Mouse (Mus musculus): ENCODE results near the gene Hand2. TPM values are rescaled to one million over a fixed set of nuclear protein-coding genes. Genes with fewer than 3 reads are reported as not detected.

Gene Hand2
- total and polyA plus RNA-seq, 3 experiments: not detected

DNA sequence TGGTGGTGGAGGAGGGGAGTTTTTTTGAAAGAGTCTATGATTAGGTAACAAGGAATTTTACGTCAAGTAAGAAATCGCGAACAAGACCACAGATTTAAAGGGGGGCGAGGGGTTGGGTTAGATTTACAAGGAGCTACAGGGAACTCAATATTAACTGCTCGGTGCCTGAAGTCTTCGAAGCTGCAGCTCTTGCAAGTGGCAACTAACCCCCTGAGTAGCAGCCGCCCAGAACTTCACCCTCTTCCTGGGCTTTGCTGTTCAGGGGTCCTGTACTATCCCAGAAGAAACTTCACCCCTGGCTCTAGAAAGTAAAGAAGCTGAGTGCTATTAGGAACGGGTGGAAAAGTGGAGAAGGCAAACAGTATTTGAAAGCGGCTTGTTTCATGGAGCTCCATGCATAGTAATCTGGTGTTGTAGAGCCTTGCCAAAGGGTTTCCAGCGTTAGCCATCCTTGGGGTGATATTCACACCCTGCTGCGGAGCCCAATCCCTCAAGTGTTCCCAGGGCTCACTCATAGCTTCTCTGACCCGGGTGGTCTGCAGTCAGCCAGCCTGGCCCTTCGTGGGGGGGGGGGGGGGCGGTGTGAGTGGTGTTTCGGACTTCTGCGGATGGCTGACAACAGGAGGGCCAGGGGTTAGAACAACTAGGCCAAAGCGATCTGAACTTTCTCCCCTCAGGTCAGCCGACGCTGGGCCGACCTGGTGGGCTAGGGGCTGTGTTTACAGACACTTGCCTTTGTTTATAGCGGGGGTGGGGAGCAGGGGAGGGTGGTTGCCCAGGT lies 4.5 kb downstream of the Hand2 start:
- no peak overlapping the region for H3K4me3 ChIP-seq (ENCODE audit: control insufficient read depth in 1 of 2, insufficient read depth in 1 of 2, low read depth in 2 of 2, low read length in 2 of 2)
- no peaks in the 10 kb centered on the region for H3K27me3 ChIP-seq (ENCODE audit: control insufficient read depth in 1 of 2, insufficient read depth in 2 of 2, low read length in 2 of 2)
- no peak overlapping the region for H3K27ac ChIP-seq (ENCODE audit: control insufficient read depth, low read depth, low read length)

DNA sequence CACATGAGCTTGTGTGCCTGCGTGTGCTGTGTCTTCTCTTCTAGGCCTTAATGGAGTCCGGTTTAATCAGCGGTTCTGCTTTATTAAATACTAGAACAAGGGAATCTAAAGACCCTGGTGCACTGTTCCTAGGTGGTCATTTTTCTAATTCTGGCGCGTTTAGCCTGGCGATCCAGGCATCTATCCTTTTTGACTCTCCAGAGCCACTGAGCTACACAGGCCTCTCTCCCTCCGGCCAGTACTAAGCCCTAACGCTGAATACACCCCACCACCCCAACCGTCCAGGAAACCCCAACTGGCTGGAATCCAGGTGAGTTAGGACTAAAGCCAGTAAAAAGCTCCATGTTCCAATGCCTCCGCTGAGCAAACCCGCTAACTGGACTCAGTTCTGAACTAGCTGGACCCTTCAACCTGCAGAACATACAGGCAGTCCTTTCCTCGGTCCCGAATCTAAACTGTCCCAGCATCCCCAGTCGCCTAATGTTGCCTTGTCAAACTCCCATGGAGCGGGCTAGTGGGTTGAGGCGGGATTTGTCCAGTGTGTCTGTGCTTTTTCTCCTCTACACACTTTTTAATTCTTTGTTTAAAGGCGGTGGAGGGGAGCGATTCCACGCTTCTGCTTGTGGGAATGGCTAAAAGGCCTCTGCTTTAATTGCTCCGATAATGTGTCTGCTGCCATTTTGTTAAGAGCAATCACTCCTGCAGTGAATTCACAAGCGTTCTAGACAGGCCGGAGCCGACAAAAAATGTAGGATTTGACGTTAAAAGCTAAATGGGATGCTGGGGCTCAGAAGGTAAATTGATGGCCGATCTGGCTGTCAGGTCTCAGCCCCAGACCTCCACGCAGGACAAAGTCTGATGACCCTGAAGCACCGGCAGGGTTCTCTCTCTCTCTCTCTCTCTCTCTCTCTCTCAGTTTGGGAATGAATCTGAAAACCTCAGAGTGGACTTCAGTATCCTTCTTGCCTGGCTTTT lies 5.6 kb downstream of the Hand2 start:
- Histone ChIP-seq H3K9ac (ENCODE audit: control insufficient read depth, low read depth, low read length, poor library complexity, severe bottlenecking) (no peak overlapping the region), H3K27ac (ENCODE audit: control insufficient read depth, low read depth, low read length) (no peak overlapping the region)

More for the DNA sequence above, 4.5 kb downstream of the Hand2 start:
- Histone ChIP-seq H3K36me3 (ENCODE audit: control insufficient read depth in 1 of 2, insufficient read depth in 2 of 2, low read length in 2 of 2) (no peaks in the 10 kb centered on the region), H3K9me3 (replicated peaks; ENCODE audit: insufficient read depth, low read length) (no peaks in the 10 kb centered on the region), H3K9ac (ENCODE audit: control insufficient read depth, low read depth, low read length, poor library complexity, severe bottlenecking) (no peak overlapping the region), H3K79me2 (ENCODE audit: control insufficient read depth, insufficient read depth, low read length, poor library complexity) (no peaks in the 10 kb centered on the region), H3K4me1 (ENCODE audit: control insufficient read depth in 1 of 2, insufficient read depth in 2 of 2, low read length in 2 of 2) (no peaks in the 10 kb centered on the region)
- DNase-seq (ENCODE audit: low read depth, low spot score): no peak
- TF ChIP-seq HCFC1 (IDR thresholded peaks at IDR 0.05; ENCODE audit: low read depth, low read length) (no peak), ZMIZ1 (IDR thresholded peaks at IDR 0.05; ENCODE audit: low read depth, low read length) (no peak), NELFE (IDR thresholded peaks at IDR 0.05; ENCODE audit: low read depth, low read length) (no peak), MYC (IDR thresholded peaks at IDR 0.05; ENCODE audit: low read depth, low read length) (no peak), ZKSCAN1 (IDR thresholded peaks at IDR 0.05; ENCODE audit: low read depth, low read length) (no peak), MYB (IDR thresholded peaks at IDR 0.05; ENCODE audit: low read depth, low read length) (no peak), E2F4 (IDR thresholded peaks at IDR 0.05; ENCODE audit: borderline replicate concordance, low read depth, low read length) (no peak), ZC3H11A (IDR thresholded peaks at IDR 0.05; ENCODE audit: low read depth, low read length) (no peak), ELF1 (IDR thresholded peaks at IDR 0.05; ENCODE audit: low read depth, low read length) (no peak), RAD21 (IDR thresholded peaks at IDR 0.05; ENCODE audit: low read depth, low read length) (no peak), CTCF (IDR thresholded peaks at IDR 0.05 in 2 of 3, conservative IDR thresholded peaks at IDR 0.05 in 1 of 3; ENCODE audit: control insufficient read depth in 1 of 3, insufficient read depth in 1 of 3, low read depth in 2 of 3, low read length in 3 of 3, poor library complexity in 1 of 3, severe bottlenecking in 1 of 3) (no peak), GABPA (IDR thresholded peaks at IDR 0.05; ENCODE audit: low read depth, low read length) (no peak), KAT2A (conservative IDR thresholded peaks at IDR 0.05; ENCODE audit: low read depth, low read length) (no peak), POLR2A (IDR thresholded peaks at IDR 0.05; ENCODE audit: control insufficient read depth in 1 of 2, insufficient read depth in 1 of 2, low read depth in 1 of 2, low read length in 2 of 2, poor library complexity in 1 of 2) (no peak), POLR2AphosphoS2 (IDR thresholded peaks at IDR 0.05; ENCODE audit: low read length) (no peak), BHLHE40 (IDR thresholded peaks at IDR 0.05; ENCODE audit: borderline replicate concordance, low read depth, low read length) (no peak), CHD1 (IDR thresholded peaks at IDR 0.05; ENCODE audit: low read depth, low read length) (no peak), TCF12 (IDR thresholded peaks at IDR 0.05; ENCODE audit: low read depth, low read length) (no peak), USF1 (IDR thresholded peaks at IDR 0.05; ENCODE audit: low read depth, low read length) (no peak), MEF2A (IDR thresholded peaks at IDR 0.05; ENCODE audit: extremely low read depth, insufficient replicate concordance, low read depth, low read length, poor library complexity, severe bottlenecking) (no peak)

More for the DNA sequence above, 5.6 kb downstream of the Hand2 start:
- H3K79me2 ChIP-seq (ENCODE audit: control insufficient read depth, insufficient read depth, low read length, poor library complexity): no peaks in the 10 kb centered on the region
- H3K27me3 ChIP-seq (ENCODE audit: control insufficient read depth in 1 of 2, insufficient read depth in 2 of 2, low read length in 2 of 2): no peaks in the 10 kb centered on the region
- no peaks in the 10 kb centered on the region for H3K9me3 ChIP-seq (replicated peaks; ENCODE audit: insufficient read depth, low read length)
- H3K36me3 ChIP-seq (ENCODE audit: control insufficient read depth in 1 of 2, insufficient read depth in 2 of 2, low read length in 2 of 2): no peaks in the 10 kb centered on the region
- no peak overlapping the region for H3K4me3 ChIP-seq (ENCODE audit: control insufficient read depth in 1 of 2, insufficient read depth in 1 of 2, low read depth in 2 of 2, low read length in 2 of 2)
- DNase-seq (ENCODE audit: low read depth, low spot score): no peak
- TF ChIP-seq MAX (IDR thresholded peaks at IDR 0.05; ENCODE audit: low read length): no peak
- H3K4me1 ChIP-seq (ENCODE audit: control insufficient read depth in 1 of 2, insufficient read depth in 2 of 2, low read length in 2 of 2): no peaks in the 10 kb centered on the region
